Mouse (Mus musculus) myocyte (in vitro differentiated cells): Measurements from ENCODE around the gene Plpp7. TPM values are rescaled to one million over a fixed set of nuclear protein-coding genes. Genes with fewer than 3 reads are reported as not detected.

ENCODE experiments used
- H3K27me3 ChIP-seq: one replicate; pipeline ENCODE4 v1.6.1; 2011; ENCODE audit not compliant: control insufficient read depth, insufficient read depth, insufficient read length
- H3K36me3 ChIP-seq: one replicate; pipeline ENCODE4 v1.6.1; 2011; ENCODE audit not compliant: control insufficient read depth, insufficient read depth
- H3K4me2 ChIP-seq: one replicate; pipeline ENCODE4 v1.6.1; 2011; ENCODE audit warnings: low read depth, control low read depth
- H3K4me3 ChIP-seq: one replicate; pipeline ENCODE4 v1.5.1; 2011; ENCODE audit warnings: mild to moderate bottlenecking, control low read depth, moderate library complexity
- H3K79me2 ChIP-seq: one replicate; pipeline ENCODE4 v1.6.1; 2011; ENCODE audit not compliant: control insufficient read depth, insufficient read depth
- H3ac ChIP-seq: one replicate; pipeline ENCODE4 v1.6.1; 2011; ENCODE audit not compliant: control insufficient read depth, insufficient read length
- CEBPB ChIP-seq: IDR thresholded peaks from 2 replicates; pipeline ENCODE4 v1.6.1; 2011; ENCODE audit warnings: mild to moderate bottlenecking, moderate library complexity; ENCODE audit not compliant: poor library complexity, insufficient read depth, severe bottlenecking
- E2F4 ChIP-seq: IDR thresholded peaks from one replicate; pipeline ENCODE4 v1.6.1; 2011; ENCODE audit warnings: mild to moderate bottlenecking, control low read depth, moderate library complexity; ENCODE audit not compliant: insufficient read depth
- MAX ChIP-seq: IDR thresholded peaks from one replicate; pipeline ENCODE4 v1.6.1; 2011; ENCODE audit warnings: low read depth, mild to moderate bottlenecking, control low read depth
- MYOD1 ChIP-seq, 3 experiments: IDR thresholded peaks; one replicate each; pipeline ENCODE4 v1.6.1; 2011; ENCODE audit warnings: control low read depth in 2 of 3, low read depth in 2 of 3, mild to moderate bottlenecking in 2 of 3, moderate library complexity in 1 of 3; ENCODE audit not compliant: insufficient read length in 2 of 3, control insufficient read depth in 1 of 3
- MYOG ChIP-seq, 3 experiments: IDR thresholded peaks; one replicate each; pipeline ENCODE4 v1.6.1; 2011; ENCODE audit warnings: control low read depth in 2 of 3, low read depth in 2 of 3, mild to moderate bottlenecking in 2 of 3; ENCODE audit not compliant: insufficient read length in 2 of 3, control insufficient read depth in 1 of 3, insufficient read depth in 1 of 3
- POLR2A ChIP-seq: IDR thresholded peaks from one replicate; pipeline ENCODE4 v1.6.1; 2011; ENCODE audit warnings: low read depth, mild to moderate bottlenecking, control low read depth, moderate library complexity; ENCODE audit not compliant: insufficient read length
- POLR2AphosphoS2 ChIP-seq: IDR thresholded peaks from one replicate; pipeline ENCODE4 v1.6.1; 2011; ENCODE audit warnings: low read depth, control low read depth; ENCODE audit not compliant: insufficient read length
- REST ChIP-seq: IDR thresholded peaks from one replicate; pipeline ENCODE4 v1.6.1; 2011; ENCODE audit warnings: mild to moderate bottlenecking, control low read depth, moderate library complexity; ENCODE audit not compliant: insufficient read depth, insufficient read length
- SRF ChIP-seq: IDR thresholded peaks from one replicate; pipeline ENCODE4 v1.6.1; 2011; ENCODE audit warnings: low read depth; ENCODE audit not compliant: control insufficient read depth, insufficient read length
- TCF12 ChIP-seq: IDR thresholded peaks from one replicate; pipeline ENCODE4 v1.6.1; 2011; ENCODE audit warnings: mild to moderate bottlenecking, control low read depth; ENCODE audit not compliant: poor library complexity, insufficient read depth, severe bottlenecking
- TCF3 ChIP-seq: IDR thresholded peaks from one replicate; pipeline ENCODE4 v1.6.1; 2011; ENCODE audit warnings: low read depth, control low read depth; ENCODE audit not compliant: insufficient read length
- USF1 ChIP-seq: IDR thresholded peaks from one replicate; pipeline ENCODE4 v1.6.1; 2011; ENCODE audit warnings: low read depth, mild to moderate bottlenecking, control low read depth, moderate library complexity
- polyA plus RNA-seq: library from polyadenylated mRNA; unstranded; fragments of >200 nt; fragmentation: generic; extraction: Trizol; gene quantifications from one replicate; pipeline ENCODE4 v1.2.1, GENCODE M21; 2012; ENCODE audit warnings: missing spikeins

Plpp7 gene
- polyA plus RNA-seq, 1 experiment: 60.6 TPM

DNA sequence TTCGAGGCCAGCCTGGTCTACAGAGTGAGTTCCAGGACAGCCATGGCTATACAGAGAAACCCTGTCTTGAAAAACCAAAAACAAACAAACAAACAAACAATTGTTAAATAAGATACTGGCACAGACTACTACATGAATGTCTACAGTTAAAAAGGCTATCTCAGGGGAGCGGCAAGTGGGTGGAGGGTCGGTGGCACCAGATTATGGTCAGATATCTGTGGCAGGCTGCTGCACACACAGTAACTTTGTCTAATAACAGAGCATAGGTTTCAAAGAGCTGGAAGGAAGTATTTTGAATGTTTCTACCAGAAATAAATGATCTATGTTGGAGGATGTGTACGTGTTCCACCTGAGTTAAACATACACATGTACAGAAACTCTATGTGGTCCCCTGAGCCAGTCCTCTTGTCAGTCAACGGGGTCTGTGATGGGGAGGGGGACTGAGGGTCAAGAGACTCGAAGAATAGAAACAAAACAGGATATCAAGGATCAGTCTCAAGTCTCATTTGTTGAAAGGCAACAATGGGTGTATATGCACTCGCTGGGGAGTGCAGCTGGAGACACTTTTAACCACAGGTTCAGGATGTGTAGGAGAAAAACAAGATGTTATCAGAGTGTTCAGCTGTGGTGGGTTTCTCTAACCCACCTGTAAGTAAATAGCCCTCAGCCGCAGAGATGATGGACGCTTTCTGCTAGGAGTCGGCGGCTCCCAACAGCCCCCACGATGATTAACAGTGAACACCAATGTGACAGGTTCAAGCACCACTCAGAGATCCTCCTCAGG is 33.4 kb upstream of the Plpp7 start:
- no peaks in the 10 kb centered on the region for H3K36me3 ChIP-seq
- peak overlapping the region; percentile 72 for H3K4me2 ChIP-seq
- H3K79me2 ChIP-seq: no peaks in the 10 kb centered on the region
- peaks cover 21% of the 10 kb centered on the region for H3K27me3 ChIP-seq
- no peak overlapping the region for H3ac ChIP-seq
- no peak for TF ChIP-seq POLR2A
- H3K4me3 ChIP-seq: no peak overlapping the region

DNA sequence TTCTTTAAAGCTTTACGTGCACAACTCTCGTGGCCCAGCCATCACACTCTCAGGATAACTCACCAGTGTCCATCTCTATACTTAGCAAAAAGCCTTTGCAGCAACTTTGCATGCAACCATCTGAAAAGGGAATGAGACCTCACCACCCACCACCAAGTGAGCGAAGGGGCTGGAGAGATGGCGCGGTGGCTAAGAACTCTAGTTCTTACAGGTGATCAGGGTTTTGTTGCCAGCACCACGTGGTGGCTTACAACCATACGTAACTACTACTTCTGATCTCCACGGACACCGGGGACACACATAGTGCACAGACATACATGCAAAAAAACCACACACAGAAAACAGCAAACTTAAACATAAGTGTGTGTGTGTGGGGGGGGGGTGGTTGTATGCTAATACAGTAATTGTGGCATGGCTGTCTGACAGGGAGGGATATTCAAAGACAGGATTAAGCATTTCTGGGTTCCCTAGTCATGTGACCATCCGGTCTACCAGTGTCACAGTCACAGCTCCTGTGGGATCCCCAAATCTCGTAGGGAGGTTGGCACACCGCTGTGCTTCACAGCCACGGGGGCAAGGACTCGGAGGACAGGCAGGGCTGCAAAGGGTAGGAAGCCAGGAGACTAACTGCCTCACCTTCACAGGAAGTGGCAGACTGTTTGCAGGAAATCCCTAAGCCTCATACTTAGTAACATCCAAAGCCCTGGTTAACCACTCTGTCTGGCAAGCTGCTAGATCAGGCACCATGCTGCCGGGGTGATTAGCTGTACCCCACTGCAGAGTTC is 32.5 kb upstream of the Plpp7 start:
- TF ChIP-seq REST: no peak
- TF ChIP-seq POLR2A: no peak
- TF ChIP-seq TCF3: no peak
- TF ChIP-seq TCF12: no peak
- TF ChIP-seq USF1: no peak
- no peak for TF ChIP-seq MYOD1 (IDR thresholded peaks at IDR 0.05; ENCODE audit: control insufficient read depth in 1 of 3, insufficient read length in 2 of 3, low read depth in 2 of 3)
- TF ChIP-seq CEBPB: no peak
- no peak for TF ChIP-seq SRF
- TF ChIP-seq MAX: no peak
- no peak for TF ChIP-seq E2F4
- no peak for TF ChIP-seq POLR2AphosphoS2
- no peak for TF ChIP-seq MYOG (IDR thresholded peaks at IDR 0.05; ENCODE audit: control insufficient read depth in 1 of 3, insufficient read depth in 1 of 3, insufficient read length in 2 of 3, low read depth in 2 of 3)
- Histone ChIP-seq H3K79me2 (no peaks in the 10 kb centered on the region), H3K4me3 (no peak overlapping the region), H3K4me2 (peak overlapping the region; percentile 72), H3K27me3 (peaks cover 30% of the 10 kb centered on the region), H3K36me3 (no peaks in the 10 kb centered on the region), H3ac (no peak overlapping the region)

DNA sequence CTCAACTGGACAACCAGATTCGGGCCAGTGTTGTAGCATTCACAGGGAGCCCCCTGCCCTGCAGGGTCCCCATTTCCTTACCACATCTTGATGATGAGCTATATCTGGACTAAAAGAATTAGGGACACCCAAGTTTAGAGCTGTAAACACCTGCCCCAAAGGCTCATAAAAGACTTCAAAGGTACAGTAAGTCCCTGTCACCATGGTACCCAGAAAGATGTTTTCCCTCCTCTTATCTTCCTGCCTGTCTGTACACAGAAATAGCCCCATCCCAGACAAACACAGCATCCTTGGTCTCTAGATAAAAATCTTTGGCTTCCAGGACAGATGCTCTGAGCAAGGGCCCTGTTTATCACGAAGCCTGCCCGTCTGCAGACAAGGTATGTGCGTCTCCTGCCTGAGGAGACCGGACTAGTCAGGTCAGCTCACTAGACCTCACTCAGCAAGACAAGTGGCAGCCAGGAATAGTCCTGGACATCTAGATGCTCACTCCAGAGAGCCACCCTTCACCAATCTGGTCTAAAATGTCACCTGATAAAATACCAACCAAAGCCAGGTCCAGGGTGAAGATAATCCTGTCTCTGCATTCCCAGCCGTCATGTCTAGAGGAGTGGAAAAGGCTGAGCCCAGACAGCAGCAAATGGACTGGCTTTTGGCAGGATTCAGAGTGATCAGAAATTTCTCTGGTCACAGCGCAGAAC is 31.7 kb upstream of the Plpp7 start:
- Histone ChIP-seq H3K79me2 (no peaks in the 10 kb centered on the region), H3K27me3 (peaks cover 31% of the 10 kb centered on the region), H3K4me3 (peak overlapping the region; percentile 3), H3ac (no peak overlapping the region), H3K4me2 (peak overlapping the region; percentile 72), H3K36me3 (no peaks in the 10 kb centered on the region)
- no peak for TF ChIP-seq REST
- TF ChIP-seq SRF: no peak
- TF ChIP-seq POLR2A: peak; percentile 27

DNA sequence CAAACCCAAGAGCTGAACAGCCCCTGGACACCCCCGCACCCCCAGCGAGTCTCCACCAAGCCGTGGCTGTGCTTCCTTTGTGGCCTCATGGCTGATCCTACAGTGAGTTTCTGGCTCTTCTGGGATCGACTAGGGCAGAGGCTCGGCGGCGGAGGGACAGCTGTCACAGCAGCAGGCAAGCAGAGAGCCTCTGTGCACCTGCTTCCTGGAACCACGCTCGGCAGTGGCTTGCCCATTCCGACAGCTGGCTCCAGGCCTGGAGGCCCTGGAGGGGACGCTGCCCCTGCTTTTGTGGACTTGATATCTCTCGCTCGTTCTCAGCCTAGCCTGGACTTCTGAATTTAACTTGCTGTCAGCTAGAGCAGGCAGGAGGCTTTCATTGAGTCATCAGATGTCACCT is 30.4 kb upstream of the Plpp7 start:
- Histone ChIP-seq H3K4me3 (peak overlapping the region; percentile 3), H3K27me3 (peaks cover 38% of the 10 kb centered on the region), H3K79me2 (no peaks in the 10 kb centered on the region), H3K36me3 (no peaks in the 10 kb centered on the region), H3K4me2 (peak overlapping the region; percentile 72), H3ac (no peak overlapping the region)
- TF ChIP-seq TCF3: peak; percentile 99
- no peak for TF ChIP-seq USF1
- TF ChIP-seq TCF12: peak; percentile 88
- TF ChIP-seq MAX: no peak
- peak; percentile 37 for TF ChIP-seq POLR2A
- no peak for TF ChIP-seq E2F4
- peak; percentile 84 to 99 (median 98) for TF ChIP-seq MYOD1 (IDR thresholded peaks at IDR 0.05; ENCODE audit: control insufficient read depth in 1 of 3, insufficient read length in 2 of 3, low read depth in 2 of 3)
- peak; percentile 31 for TF ChIP-seq POLR2AphosphoS2
- peak; percentile 99 to 100 (median 100) for TF ChIP-seq MYOG (IDR thresholded peaks at IDR 0.05; ENCODE audit: control insufficient read depth in 1 of 3, insufficient read depth in 1 of 3, insufficient read length in 2 of 3, low read depth in 2 of 3)
- no peak for TF ChIP-seq CEBPB
- no peak for TF ChIP-seq REST

DNA sequence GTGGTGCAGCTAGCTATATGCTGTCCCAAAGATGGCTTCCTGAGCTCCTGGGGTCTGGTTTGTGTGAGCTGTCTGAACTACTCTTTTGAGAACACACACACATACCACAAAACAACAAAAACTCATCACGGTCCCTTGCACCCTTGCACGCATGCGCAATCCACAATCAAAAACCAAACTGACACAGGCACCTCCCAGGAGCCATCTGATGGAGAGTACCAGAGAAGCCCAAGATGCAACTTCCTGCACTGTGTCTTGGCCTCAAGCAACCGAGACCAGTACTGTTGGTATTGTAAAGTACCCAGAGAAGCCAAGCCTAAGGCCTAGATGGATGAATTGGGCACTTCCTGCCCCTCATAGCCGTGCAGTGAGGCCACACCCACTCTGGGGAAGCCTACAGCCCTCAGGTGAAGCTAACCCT is 29.9 kb upstream of the Plpp7 start:
- peak overlapping the region; percentile 3 for H3K4me3 ChIP-seq
- H3K36me3 ChIP-seq: no peaks in the 10 kb centered on the region
- peaks cover 38% of the 10 kb centered on the region for H3K27me3 ChIP-seq
- H3K79me2 ChIP-seq: no peaks in the 10 kb centered on the region
- H3ac ChIP-seq: no peak overlapping the region
- H3K4me2 ChIP-seq: no peak overlapping the region
- no peak for TF ChIP-seq MAX
- no peak for TF ChIP-seq TCF12
- no peak for TF ChIP-seq MYOG (IDR thresholded peaks at IDR 0.05; ENCODE audit: control insufficient read depth in 1 of 3, insufficient read depth in 1 of 3, insufficient read length in 2 of 3, low read depth in 2 of 3)
- no peak for TF ChIP-seq E2F4
- no peak for TF ChIP-seq MYOD1 (IDR thresholded peaks at IDR 0.05; ENCODE audit: control insufficient read depth in 1 of 3, insufficient read length in 2 of 3, low read depth in 2 of 3)
- no peak for TF ChIP-seq CEBPB
- TF ChIP-seq REST: no peak
- no peak for TF ChIP-seq USF1
- no peak for TF ChIP-seq TCF3
- no peak for TF ChIP-seq POLR2A
- no peak for TF ChIP-seq POLR2AphosphoS2
- TF ChIP-seq SRF: no peak
